Mouse (Mus musculus) left cerebral cortex, postnatal 4 days (tissue): ENCODE measurements around the gene Uevld. TPM values are rescaled to one million over a fixed set of nuclear protein-coding genes. Genes with fewer than 3 reads are reported as not detected.
"Not testable (repeated sequence)": the region's sequence is repeated elsewhere in the genome, so short reads cannot be mapped to it uniquely, and the experiment has no call there.

Experiments used
- DNase-seq: peaks from one replicate; pipeline ENCODE4 v3.0.0-alpha.2; 2022
- intact Hi-C: fragments of 180-260 bp; cut with DNase I; formaldehyde crosslinking; loops from one replicate; pipeline ENCODE4 v1.15.1; 2025
- total RNA-seq, 2 experiments: library from RNA; stranded (reverse); gene quantifications; 2 replicates each; pipeline ENCODE4 v1.2.3; 2021

Gene Uevld
- total RNA-seq, 2 experiments from 2014 or later: 12.3 to 14.8 TPM

DNA sequence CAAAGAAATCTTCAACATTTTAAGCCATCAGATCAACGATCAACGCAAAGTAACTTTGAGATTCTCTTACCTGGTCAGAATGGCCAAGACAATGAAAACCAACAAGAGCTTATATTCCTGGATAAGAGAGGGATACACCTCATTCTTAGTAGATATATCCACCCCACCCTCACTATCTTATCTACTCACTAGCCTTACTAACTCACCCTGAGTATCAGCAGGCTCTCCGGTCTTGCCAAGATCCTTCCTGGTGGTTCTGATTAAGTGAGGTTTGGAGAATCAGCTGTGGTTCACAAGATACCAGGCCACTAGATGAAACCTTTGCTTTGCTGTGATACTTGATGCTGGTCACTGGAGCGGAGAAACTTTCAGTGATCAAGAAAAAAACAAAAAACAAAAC is 16.3 kb upstream of the Uevld start:
- DNase-seq: no peak
- intact Hi-C loops: no loop called here

- intact Hi-C loops: no loop called here
- DNase-seq: no peak
Measured at GRCm38 (mm10) chr7:46969898-46970297, 11.6 kb upstream of the Uevld start.

DNA sequence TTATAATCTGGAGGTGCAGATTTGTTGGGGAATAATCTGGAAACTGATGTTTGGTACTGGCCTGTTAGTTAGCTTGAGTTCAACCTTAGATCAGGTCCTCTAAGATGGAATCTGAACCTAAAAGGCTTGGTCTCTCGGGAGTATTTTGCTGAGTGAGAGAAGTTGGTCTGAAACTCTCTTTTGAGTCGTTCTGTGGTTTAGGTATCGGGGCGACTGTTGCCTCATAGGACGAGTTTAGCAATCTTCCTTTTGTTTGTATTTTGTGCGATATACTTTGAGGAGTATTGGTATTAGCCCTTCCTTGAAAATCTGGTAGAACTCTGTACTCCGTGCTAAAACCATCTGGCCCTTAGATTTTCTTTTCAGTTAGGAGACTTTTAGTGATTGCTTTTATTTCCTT is 5.7 kb upstream of the Uevld start:
- intact Hi-C loops: loop anchor here (5.0 kb wide), 1 partner anchor 43 kb away; the partner anchor contains the start of gene Spty2d1
- DNase-seq: no peak

DNA sequence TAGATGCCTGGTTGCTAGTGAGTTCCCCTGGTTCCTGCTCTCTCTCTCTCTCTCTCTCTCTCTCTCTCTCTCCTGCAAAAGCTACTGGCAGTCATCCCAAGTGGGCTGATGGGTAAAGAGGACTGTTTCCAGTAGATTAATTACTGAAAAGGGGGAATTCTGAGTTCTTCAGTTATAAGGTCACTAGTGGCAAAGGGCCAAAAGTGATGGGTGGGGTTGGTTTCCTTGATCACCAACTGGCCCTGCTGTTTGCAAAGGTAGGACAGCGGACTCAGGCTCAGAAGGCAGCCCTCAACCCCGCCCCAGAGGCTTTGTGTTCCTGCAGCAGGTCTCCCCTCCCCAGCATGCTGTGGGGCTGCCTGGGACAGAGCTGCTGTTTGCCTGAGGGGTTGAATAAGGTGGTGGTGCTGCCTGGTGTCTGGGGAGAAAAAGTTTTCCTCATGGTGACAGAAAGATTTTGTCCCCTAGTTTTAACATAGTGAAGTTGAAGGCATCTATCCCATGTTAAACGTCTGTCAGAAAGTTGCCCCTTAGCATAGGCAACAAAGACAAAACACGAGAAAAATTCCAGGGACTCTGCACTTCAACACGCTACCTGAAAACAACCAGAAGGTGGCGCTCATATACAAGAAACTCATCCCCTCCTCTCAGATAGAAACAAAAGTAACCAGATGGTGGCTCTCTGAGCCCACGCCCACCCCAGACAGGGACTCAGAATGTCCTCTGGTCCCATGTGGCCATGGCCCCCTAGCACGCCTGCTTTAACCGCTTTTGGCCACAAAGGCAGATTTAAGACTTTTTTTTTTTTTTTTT is 4.7 kb upstream of the Uevld start:
- DNase-seq: peak; percentile 81
- intact Hi-C loops: loop anchor here (2.0 to 5.0 kb wide), 2 partner anchors 44 to 186 kb away; partner anchors contain the start of gene Spty2d1

GRCm38 (mm10) chr7:46962132-46962531 is 3.8 kb upstream of the Uevld start:
- intact Hi-C loops: loop anchor here (2.0 to 5.0 kb wide), 2 partner anchors 45 to 187 kb away; partner anchors contain the start of gene Spty2d1
- peak; percentile 57 for DNase-seq

GRCm38 (mm10) chr7:46960991-46961390 is 2.7 kb upstream of the Uevld start:
- DNase-seq: no peak
- intact Hi-C loops: loop anchor here (5.0 kb wide), 1 partner anchor 46 kb away; the partner anchor contains the start of gene Spty2d1

DNA sequence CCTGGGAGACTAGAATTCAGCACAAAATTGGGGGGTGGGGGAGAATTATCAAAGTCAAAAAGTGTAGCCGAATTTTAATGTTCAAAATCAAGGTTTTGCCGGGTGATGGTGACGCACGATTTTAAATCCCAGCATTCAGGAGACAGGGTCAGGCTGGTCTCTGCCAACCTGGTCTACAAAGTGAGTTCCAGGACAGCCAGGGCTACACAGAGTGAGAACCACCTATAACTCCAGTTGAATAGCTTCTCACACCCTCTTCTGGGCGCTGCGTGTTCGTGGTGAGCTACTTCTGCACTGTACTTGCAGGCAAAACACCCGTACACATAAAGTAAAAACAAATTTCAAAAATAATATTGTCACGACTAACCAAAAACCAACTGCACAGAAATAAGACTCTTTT is 526 bp upstream of the Uevld start:
- intact Hi-C loops: no loop called here
- DNase-seq: no peak

- DNase-seq: peak; percentile 19
- intact Hi-C loops: no loop called here
Measured at GRCm38 (mm10) chr7:46935847-46936246, 22.5 kb downstream of the Uevld start.

GRCm38 (mm10) chr7:46934788-46935187 is 23.5 kb downstream of the Uevld start:
- intact Hi-C loops: no loop called here
- peak; percentile 12 for DNase-seq

- DNase-seq: no peak
- intact Hi-C loops: no loop called here
Measured at GRCm38 (mm10) chr7:46931370-46931769, 27.0 kb downstream of the Uevld start.

DNA sequence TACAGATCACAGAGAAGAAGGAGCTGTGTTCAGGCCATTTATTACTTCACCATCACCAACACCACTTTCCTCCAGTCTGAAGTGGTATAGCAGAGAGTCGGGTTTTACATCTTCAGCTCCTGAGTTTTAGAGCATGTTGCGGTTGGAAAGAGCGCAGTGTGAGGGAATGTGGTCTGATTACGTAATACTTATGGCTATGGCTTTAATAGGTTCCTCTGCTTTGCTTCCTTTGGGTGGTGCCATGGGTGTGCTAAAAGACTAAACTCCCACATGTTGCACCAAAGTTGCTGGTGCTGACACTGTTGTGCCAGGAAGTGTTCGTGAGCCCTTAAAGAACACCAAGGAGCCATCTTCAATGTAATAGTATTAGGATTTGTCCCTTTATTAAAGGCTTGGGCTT is 30.0 kb downstream of the Uevld start:
- intact Hi-C loops: no loop called here
- DNase-seq: no peak

DNA sequence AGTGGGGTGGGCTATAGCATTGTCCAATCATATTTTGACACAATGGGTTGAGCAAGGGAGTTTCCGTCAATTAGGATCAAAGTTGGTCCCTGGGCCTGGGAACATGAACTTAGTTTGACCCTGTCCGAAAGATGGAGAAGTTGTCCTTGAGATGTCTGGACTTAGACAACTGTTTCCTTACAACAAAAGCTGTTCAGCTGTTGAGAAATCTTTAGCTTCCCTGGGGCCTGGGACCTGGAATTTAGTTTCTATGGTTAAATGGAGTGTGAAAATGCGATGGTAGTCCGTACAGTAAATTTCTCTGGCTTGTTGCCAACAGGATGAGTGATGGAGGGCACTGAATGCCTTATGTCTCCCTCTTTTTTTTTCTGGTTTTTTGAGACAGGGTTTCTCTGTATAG is 36.3 kb downstream of the Uevld start:
- no peak for DNase-seq
- intact Hi-C loops: no loop called here

DNA sequence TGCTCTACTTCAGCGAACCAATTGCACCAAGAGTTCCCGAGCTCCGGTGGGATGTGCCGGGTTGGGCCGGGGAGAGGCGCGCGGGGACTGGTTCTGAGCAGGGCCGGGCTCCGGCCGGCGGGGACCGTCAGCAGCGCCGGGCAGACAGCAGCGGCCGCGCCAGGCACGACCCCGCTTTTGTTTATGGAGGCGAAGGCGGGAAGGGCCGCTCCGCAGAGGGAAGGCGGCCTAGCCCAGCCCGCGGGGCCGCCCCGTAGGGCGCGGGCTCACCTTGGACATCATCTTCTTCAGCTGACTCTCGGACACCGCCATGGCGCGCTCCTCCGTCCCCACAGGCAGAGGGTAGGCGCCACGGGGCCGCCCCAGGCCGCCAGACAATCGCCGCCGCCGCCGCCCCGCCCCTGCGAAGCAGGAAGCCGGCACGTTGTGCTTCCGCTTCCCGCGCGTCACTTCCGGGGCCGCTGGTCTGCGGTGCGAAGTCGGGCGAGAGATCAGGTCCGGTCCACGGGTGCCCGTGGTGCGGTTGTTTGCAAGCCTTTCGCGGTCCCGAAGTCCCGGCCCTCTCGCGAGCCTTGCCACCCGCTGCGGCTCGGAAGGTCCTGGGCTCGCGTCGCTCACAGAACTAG is 38.7 kb downstream of the Uevld start, which contains the start of gene Tsg101:
Gene Tsg101 (minus strand): TSS at position 419 of the 626 bp plus-strand sequence.
- peak; percentile 93 for DNase-seq
- intact Hi-C loops: no loop called here

- intact Hi-C loops: no loop called here
- no peak for DNase-seq
Measured at GRCm38 (mm10) chr7:46918678-46919371, 39.5 kb downstream of the Uevld start.

- no peak for DNase-seq
- intact Hi-C loops: no loop called here
Measured at GRCm38 (mm10) chr7:46916376-46916775, 42.0 kb downstream of the Uevld start.

DNA sequence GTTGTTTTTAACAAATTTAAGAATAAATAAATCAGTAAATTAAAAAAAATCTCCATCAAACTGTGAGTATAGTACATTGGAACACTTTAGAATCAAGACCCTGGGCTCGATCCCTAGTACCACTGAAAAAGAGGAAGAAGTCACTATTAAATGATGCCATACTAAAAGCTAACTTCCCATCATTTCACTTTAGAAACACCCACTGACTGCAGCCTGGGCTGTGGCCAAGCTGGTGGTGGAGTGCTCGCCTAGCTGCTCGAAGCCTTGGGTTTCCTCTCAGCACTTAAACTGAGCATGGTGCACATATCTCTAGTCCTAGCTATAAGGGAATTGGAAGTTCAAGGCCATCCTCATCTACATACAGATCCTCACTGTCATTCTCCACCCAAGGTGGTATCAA is 47.1 kb downstream of the Uevld start:
- intact Hi-C loops: no loop called here
- DNase-seq: no peak

GRCm38 (mm10) chr7:46899343-46899742 is 59.0 kb downstream of the Uevld start:
- intact Hi-C loops: no loop called here
- DNase-seq: no peak

GRCm38 (mm10) chr7:46895511-46895910 is 62.8 kb downstream of the Uevld start:
- no peak for DNase-seq
- intact Hi-C loops: no loop called here

GRCm38 (mm10) chr7:46883304-46883703 is 75.0 kb downstream of the Uevld start:
- no peak for DNase-seq
- intact Hi-C loops: no loop called here

DNA sequence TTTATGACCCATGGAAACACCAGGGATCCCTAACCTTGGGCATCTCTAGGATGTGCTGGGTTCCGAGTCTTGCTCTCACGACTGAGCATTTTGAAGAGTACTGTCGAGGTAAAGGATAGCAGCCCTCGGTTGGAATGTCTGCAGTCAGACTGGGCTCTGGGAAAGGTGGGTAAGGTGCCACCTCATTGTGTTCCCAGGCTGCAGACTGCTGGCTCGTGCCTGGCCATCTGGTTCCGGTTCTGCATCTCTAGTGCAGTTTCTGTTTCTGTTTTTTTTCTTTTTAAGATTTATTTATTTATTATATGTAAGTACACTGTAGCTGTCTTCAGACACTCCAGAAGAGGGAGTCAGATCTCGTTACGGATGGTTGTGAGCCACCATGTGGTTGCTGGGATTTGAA is 76.4 kb downstream of the Uevld start:
- intact Hi-C loops, DNase-seq: not testable (repeated sequence)

GRCm38 (mm10) chr7:46880992-46881391 is 77.3 kb downstream of the Uevld start:
- intact Hi-C loops: no loop called here
- DNase-seq: no peak
